Mouse (Mus musculus) lung, adult 2 months (tissue): ENCODE measurements at regions not wholly inside any gene's neighbourhood (a gene's known extent, or its start where the extent isn't known, plus 50 kb on each side); places are given as distances from the start of the nearest gene placed in this dataset.

Source experiments
- CTCF ChIP-seq: fragments of 200-500 bp; IDR thresholded peaks from 2 replicates; pipeline ENCODE4 v1.5.1; 2011; ENCODE audit warnings: mild to moderate bottlenecking, low read length, control low read depth; ENCODE audit not compliant: insufficient read depth
- POLR2A ChIP-seq: fragments of 200-500 bp; IDR thresholded peaks from 2 replicates; pipeline ENCODE4 v1.6.1; 2011; ENCODE audit warnings: low read depth, mild to moderate bottlenecking, control low read depth, low read length, borderline replicate concordance; ENCODE audit errors: extremely low read depth

- TF ChIP-seq CTCF, result peak; percentile 59; the same call in 1 of the 2 replicates
- no peak for TF ChIP-seq POLR2A
These were observed 56.4 kb upstream of the Fmo9 start for GRCm38 (mm10) chr1:166738029-166738428.
